Mouse (Mus musculus): ENCODE measurements around the gene Fars2.

GRCm38 (mm10) chr13:36297950-36298781, 181.0 kb downstream of the Fars2 start:
- TF ChIP-seq CTCF (IDR thresholded peaks at IDR 0.05; ENCODE audit: extremely low read depth, insufficient read length, insufficient replicate concordance, low read depth, low read length) (no peak), POLR2A (IDR thresholded peaks at IDR 0.05; ENCODE audit: low read depth, low read length) (no peak)

Measured in small intestine, adult 2 months (tissue).